Mouse (Mus musculus) forebrain, postnatal 0 days (tissue): ENCODE data around the gene Hsd17b14. TPM values are rescaled to one million over a fixed set of nuclear protein-coding genes. Genes with fewer than 3 reads are reported as not detected.
"Not testable (repeated sequence)": the region's sequence is repeated elsewhere in the genome, so short reads cannot be mapped to it uniquely, and the experiment has no call there.

Experiments used
- ATAC-seq: fragments of 200-750 bp; cut with Nextera tagmentation; 2 replicates; pipeline ENCODE4 v1.8.0; 2017; ENCODE audit warnings: mild to moderate bottlenecking, moderate library complexity
- DNase-seq: peaks from one replicate; pipeline ENCODE4 v3.0.0-alpha.2; 2015
- H3K27ac ChIP-seq: fragments of 300-500 bp; sonication (generic); 2 replicates; pipeline ENCODE4 v1.5.1; 2014; ENCODE audit warnings: low read depth, mild to moderate bottlenecking, antibody characterized with exemption, low read length, moderate library complexity, mixed read lengths
- H3K27me3 ChIP-seq: fragments of 300-500 bp; sonication (generic); 2 replicates; pipeline ENCODE4 v1.6.1; 2014; ENCODE audit warnings: mild to moderate bottlenecking, low read length, mixed read lengths; ENCODE audit not compliant: insufficient read depth
- H3K36me3 ChIP-seq: fragments of 300-500 bp; sonication (generic); 2 replicates; pipeline ENCODE4 v1.6.1; 2014; ENCODE audit warnings: mild to moderate bottlenecking, moderate library complexity; ENCODE audit not compliant: insufficient read depth
- H3K4me1 ChIP-seq: fragments of 300-500 bp; sonication (generic); 2 replicates; pipeline ENCODE4 v1.6.1; 2014; ENCODE audit warnings: antibody characterized with exemption; ENCODE audit not compliant: insufficient read depth
- H3K4me2 ChIP-seq: fragments of 300-500 bp; sonication (generic); 2 replicates; pipeline ENCODE4 v1.6.1; 2014; ENCODE audit warnings: low read depth, mild to moderate bottlenecking, moderate library complexity
- H3K4me3 ChIP-seq: fragments of 300-500 bp; sonication (generic); 2 replicates; pipeline ENCODE4 v1.5.1; 2014; ENCODE audit warnings: low read depth, low read length, mixed read lengths
- H3K9ac ChIP-seq: fragments of 300-500 bp; sonication (generic); 2 replicates; pipeline ENCODE4 v1.6.1; 2014; ENCODE audit warnings: mild to moderate bottlenecking
- H3K9me3 ChIP-seq: fragments of 300-500 bp; sonication (generic); 2 replicates; pipeline ENCODE4 v1.6.1; 2016; ENCODE audit warnings: low read length
- CTCF ChIP-seq: sonication (generic); IDR thresholded peaks from 2 replicates; pipeline ENCODE4 v1.5.1; 2016; ENCODE audit warnings: antibody characterized with exemption, control low read depth, low read depth
- WGBS: fragments of 180-500 bp; shearing (Covaris S2); extraction: QIAGEN DNeasy Blood & Tissue Kit; methylation state at CpG from one replicate; pipeline ENCODE4 v1.1.7; 2014; 5-methylcytosine and 5-hydroxymethylcytosine counted together
- polyA plus RNA-seq: library from polyadenylated mRNA; unstranded; fragments of >200 nt; fragmentation: Nextera tagmentation; extraction: Ambion mirVana; gene quantifications from 2 replicates; pipeline ENCODE4 v1.2.1, GENCODE M21; 2015
- total RNA-seq: library from RNA; depleted of rRNA; stranded (reverse); fragments of >200 nt; gene quantifications from 2 replicates; pipeline ENCODE4 v1.2.3, GENCODE M21; 2014; rRNA removed

Hsd17b14 gene
- total RNA-seq (not detected in 2 replicates), polyA plus RNA-seq (0.13 and 0.63 TPM in 2 replicates)

- Histone ChIP-seq H3K4me3 (no peak within 1 kb of the TSS), H3K9me3 (no peaks in the 10 kb centered on the region), H3K27me3 (no peaks in the 10 kb centered on the region), H3K36me3 (no peaks in the 10 kb centered on the region), H3K27ac (no peak within 1 kb of the TSS), H3K9ac (no peak within 1 kb of the TSS), H3K4me2 (no peak within 1 kb of the TSS), H3K4me1 (no peaks in the 10 kb centered on the region)
- TF ChIP-seq CTCF = no peak
- ATAC-seq (no peak), DNase-seq (no peak)
- 40% methylated on average over 8 of the region's 8 CpGs for WGBS
Observed at GRCm38 (mm10) chr7:45554744-45555143, at the start of gene Hsd17b14. Gene Hsd17b14 (plus strand): TSS chr7:45554893.

DNA sequence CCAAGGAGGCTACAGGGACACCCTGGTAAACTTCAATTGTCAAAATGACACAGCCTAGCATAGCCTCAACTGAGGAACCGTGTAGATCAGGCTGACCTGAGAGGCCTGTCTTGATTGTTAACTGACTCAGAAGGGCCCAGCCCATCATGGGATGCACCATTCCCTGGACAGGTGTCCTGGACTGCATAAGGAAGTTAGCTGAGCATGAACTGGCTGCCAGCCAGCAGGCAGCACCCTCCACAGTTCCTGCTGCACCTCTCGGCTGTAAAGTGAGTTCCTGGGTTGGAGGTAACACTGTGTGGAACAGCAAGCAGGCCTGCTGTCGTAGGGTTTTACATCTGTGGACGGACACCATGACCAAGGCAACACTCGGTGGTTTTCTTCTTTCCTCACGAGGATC lies 47.1 kb upstream of the Hsd17b14 start:
- H3K4me1 ChIP-seq = peaks cover 8% of the 10 kb centered on the region
- peaks cover 20% of the 10 kb centered on the region for H3K36me3 ChIP-seq
- no peak overlapping the region for H3K9ac ChIP-seq
- 91% methylated on average over 6 of the region's 6 CpGs for WGBS
- H3K4me3 ChIP-seq = no peak overlapping the region
- no peaks in the 10 kb centered on the region for H3K9me3 ChIP-seq
- no peak for ATAC-seq
- no peak for DNase-seq
- no peak for TF ChIP-seq CTCF
- no peaks in the 10 kb centered on the region for H3K27me3 ChIP-seq
- H3K27ac ChIP-seq = no peak overlapping the region
- no peak overlapping the region for H3K4me2 ChIP-seq

GRCm38 (mm10) chr7:45508561-45508960 lies 46.1 kb upstream of the Hsd17b14 start:
- peaks cover 8% of the 10 kb centered on the region for H3K4me1 ChIP-seq
- H3K9ac ChIP-seq = no peak overlapping the region
- H3K4me3 ChIP-seq = no peak overlapping the region
- 91% methylated on average over 6 of the region's 6 CpGs for WGBS
- peaks cover 15% of the 10 kb centered on the region for H3K36me3 ChIP-seq
- no peak overlapping the region for H3K4me2 ChIP-seq
- H3K27me3 ChIP-seq = no peaks in the 10 kb centered on the region
- no peak for TF ChIP-seq CTCF
- H3K27ac ChIP-seq = no peak overlapping the region
- H3K9me3 ChIP-seq = no peaks in the 10 kb centered on the region
- ATAC-seq (no peak), DNase-seq (no peak)

GRCm38 (mm10) chr7:45509181-45509882 lies 45.4 kb upstream of the Hsd17b14 start:
- no peak for TF ChIP-seq CTCF
- H3K4me1 ChIP-seq = peaks cover 8% of the 10 kb centered on the region
- H3K4me3 ChIP-seq = peak overlapping the region; percentile 62
- DNase-seq (no peak), ATAC-seq (no peak)
- H3K27ac ChIP-seq = peak overlapping the region; percentile 76; the same call in 1 of the 2 replicates
- peak overlapping the region; percentile 92 for H3K4me2 ChIP-seq
- no peaks in the 10 kb centered on the region for H3K9me3 ChIP-seq
- H3K27me3 ChIP-seq = no peaks in the 10 kb centered on the region
- peak overlapping the region; percentile 74 for H3K9ac ChIP-seq
- WGBS = 41% methylated on average over 19 of the region's 19 CpGs
- H3K36me3 ChIP-seq = peaks cover 15% of the 10 kb centered on the region

GRCm38 (mm10) chr7:45509912-45510787 lies 44.5 kb upstream of the Hsd17b14 start, which contains the start of gene Nucb1:
Gene Nucb1 (minus strand): TSS chr7:45510406.
- Histone ChIP-seq H3K36me3 (peaks cover 15% of the 10 kb centered on the region), H3K9ac (peak within 1 kb of the TSS; percentile 74), H3K4me3 (peak within 1 kb of the TSS; percentile 62), H3K27ac (peak within 1 kb of the TSS; percentile 76), H3K27me3 (no peaks in the 10 kb centered on the region), H3K4me1 (peaks cover 8% of the 10 kb centered on the region), H3K9me3 (no peaks in the 10 kb centered on the region), H3K4me2 (peak within 1 kb of the TSS; percentile 92)
- ATAC-seq = peak; percentile 95
- peak; percentile 94 for DNase-seq
- TF ChIP-seq CTCF = no peak
- under 1% methylated on average over 44 of the region's 44 CpGs for WGBS

GRCm38 (mm10) chr7:45514411-45514810 lies 40.3 kb upstream of the Hsd17b14 start:
- Histone ChIP-seq H3K9ac (no peak overlapping the region), H3K4me3 (no peak overlapping the region), H3K27me3 (no peaks in the 10 kb centered on the region), H3K4me1 (peaks cover 2% of the 10 kb centered on the region), H3K9me3 (no peaks in the 10 kb centered on the region), H3K27ac (no peak overlapping the region), H3K36me3 (no peaks in the 10 kb centered on the region), H3K4me2 (no peak overlapping the region)
- no peak for TF ChIP-seq CTCF
- DNase-seq = no peak
- ATAC-seq = no peak
- 88% methylated on average over 7 of the region's 7 CpGs for WGBS

DNA sequence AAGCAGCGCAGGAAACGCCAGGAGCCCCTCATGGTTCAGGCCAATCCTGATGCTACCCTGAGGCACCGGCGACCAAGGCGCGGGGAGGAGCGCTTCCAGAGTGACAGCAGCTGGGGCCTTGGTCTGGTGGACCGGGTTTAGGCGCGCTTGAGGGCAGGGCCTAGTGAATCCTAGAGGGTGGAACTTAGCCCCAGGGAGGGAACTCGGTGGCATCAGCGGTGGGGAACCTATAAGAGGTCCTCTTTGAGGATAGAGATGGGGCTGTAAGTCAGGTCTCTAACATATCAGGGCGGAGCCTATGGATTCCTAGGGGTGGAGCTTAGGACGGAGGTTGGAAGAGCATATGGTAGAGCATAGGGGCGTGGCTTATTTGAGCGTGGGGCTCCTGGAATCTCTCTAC lies 39.3 kb upstream of the Hsd17b14 start:
- Histone ChIP-seq H3K27me3 (no peaks in the 10 kb centered on the region), H3K4me3 (no peak overlapping the region), H3K4me2 (no peak overlapping the region), H3K27ac (no peak overlapping the region), H3K9ac (no peak overlapping the region), H3K9me3 (no peaks in the 10 kb centered on the region), H3K4me1 (no peaks in the 10 kb centered on the region), H3K36me3 (no peaks in the 10 kb centered on the region)
- 37% methylated on average over 16 of the region's 16 CpGs for WGBS
- TF ChIP-seq CTCF = no peak
- no peak for DNase-seq
- no peak for ATAC-seq

DNA sequence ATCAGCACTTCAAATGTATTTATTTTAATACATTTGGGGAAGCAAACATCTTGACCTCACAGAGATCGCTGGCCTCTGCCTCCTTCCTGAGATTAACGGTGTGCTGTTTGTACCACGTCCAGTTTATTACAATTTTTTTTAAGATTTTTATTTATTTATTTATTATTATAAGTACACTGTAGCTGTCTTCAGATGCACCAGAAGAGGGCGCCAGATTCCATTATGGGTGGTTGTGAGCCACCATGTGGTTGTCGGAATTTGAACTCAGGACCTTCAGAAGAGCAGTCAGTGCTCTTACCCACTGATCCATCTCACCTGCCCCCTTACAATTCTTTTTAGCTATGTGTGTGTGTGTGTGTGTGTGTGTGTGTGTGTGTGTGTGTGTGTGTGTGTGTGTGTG lies 37.8 kb upstream of the Hsd17b14 start:
- H3K27ac ChIP-seq, H3K4me1 ChIP-seq, DNase-seq, ATAC-seq, H3K9me3 ChIP-seq, H3K4me2 ChIP-seq, H3K4me3 ChIP-seq, H3K9ac ChIP-seq, H3K27me3 ChIP-seq, H3K36me3 ChIP-seq: not testable (repeated sequence)
- WGBS = 69% methylated on average over 5 of the region's 5 CpGs
